Mouse (Mus musculus) fibroblast of lung, adult 2 months (primary cell): ENCODE results near the gene Zdhhc14.
"Not testable (repeated sequence)": the region's sequence is repeated elsewhere in the genome, so short reads cannot be mapped to it uniquely, and the experiment has no call there.

ENCODE experiments used
- DNase-seq: peaks from one replicate; pipeline ENCODE4 v3.0.0-alpha.2; 2011; ENCODE audit warnings: low read depth

Gene Zdhhc14

DNA sequence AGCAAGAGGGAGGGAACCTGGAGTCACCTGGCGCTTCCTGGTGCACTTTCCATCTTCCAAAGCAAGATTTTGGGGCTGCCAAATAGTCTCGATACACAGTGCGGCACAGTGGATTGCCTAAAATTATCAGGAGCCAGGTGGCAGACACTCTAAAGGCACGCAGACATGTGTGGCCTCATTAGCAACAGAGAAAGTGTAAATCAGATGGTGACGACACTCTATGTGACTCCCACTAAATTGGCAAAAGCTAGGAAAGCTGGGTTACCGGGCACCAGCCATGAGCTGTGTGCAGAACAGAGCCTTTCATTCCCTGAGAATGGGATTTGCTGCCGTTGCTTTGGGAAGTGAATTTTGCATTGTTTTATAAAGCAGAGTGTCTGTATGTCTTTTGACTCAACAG is 115.0 kb downstream of the Zdhhc14 start:
- DNase-seq: no peak

DNA sequence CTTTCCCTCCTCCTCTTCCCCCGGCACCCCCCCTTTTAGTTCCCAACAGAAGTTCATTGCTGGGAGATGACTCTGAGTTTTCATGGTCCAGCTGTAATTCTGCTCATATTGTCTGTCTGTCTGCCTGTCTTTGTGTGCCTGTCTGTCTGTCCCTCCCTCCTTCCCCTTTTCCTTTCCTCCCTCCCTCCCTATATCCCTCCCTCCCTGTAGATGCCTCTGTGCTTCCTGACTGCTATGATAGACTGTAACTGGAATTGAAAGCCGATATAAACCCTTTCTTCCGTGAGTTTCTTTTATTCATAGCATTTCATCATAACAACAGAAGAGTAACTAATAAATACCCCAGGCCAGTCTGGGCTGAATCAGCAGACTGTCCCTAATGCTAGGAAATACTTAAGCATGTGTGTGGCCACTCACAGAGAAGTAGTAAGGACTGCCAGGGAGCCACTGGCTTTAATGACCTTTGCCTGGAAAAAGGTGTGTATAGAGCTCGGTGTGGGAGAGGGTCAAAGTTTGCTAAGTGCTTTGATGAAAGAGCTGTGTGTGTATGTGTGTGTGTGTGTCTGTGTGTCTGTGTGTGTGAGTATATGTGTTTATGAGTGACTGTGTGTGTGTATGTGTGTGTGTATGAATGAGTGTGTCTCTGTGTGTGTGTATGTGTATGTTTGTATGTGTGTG is 117.7 kb downstream of the Zdhhc14 start:
- no peak for DNase-seq

DNA sequence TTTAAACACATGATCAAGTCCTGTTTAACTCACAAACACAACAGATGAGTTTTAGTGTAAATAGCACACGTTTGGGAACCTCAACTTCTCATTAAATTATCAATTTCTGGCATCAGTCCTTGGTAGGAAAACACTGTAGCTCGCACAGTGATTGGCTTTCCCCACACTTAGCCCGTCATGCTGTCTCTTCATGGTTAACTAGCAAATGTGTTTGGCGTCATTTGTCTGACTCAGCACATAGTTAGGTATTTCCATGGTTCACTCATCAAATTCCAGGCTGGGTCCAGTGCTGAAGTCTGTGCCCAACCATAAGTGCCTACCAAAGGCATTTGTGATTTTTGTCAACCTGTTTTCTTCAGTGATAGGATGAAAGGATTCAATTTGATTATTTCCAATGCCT is 119.9 kb downstream of the Zdhhc14 start:
- DNase-seq: no peak

DNA sequence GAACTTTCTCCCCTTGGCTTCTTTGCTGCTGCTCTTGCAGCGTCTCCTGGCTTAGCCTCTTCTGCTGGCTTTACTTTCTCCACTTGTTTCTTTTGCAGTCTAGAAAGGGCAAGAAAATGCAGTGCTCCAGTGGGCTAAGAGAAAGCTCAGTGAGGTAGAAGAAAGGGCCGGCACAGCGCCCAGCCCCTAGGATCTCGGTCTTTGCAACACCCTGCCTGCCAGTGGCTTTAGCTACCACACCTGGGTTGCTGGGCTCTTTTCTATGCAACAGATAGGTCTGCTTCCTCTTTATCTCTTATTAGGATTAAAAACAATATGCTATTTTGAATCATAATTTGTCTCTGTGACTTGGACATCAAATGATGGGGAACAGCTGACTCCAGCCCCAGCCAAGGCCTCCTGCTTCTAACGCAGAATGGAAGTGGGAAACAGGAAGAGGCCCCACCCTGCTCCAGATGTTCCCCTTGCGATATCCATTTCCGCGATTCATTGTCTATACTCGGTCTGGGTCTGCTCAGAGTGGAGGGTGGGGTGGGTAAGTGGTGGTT is 122.5 kb downstream of the Zdhhc14 start:
- no peak for DNase-seq

DNA sequence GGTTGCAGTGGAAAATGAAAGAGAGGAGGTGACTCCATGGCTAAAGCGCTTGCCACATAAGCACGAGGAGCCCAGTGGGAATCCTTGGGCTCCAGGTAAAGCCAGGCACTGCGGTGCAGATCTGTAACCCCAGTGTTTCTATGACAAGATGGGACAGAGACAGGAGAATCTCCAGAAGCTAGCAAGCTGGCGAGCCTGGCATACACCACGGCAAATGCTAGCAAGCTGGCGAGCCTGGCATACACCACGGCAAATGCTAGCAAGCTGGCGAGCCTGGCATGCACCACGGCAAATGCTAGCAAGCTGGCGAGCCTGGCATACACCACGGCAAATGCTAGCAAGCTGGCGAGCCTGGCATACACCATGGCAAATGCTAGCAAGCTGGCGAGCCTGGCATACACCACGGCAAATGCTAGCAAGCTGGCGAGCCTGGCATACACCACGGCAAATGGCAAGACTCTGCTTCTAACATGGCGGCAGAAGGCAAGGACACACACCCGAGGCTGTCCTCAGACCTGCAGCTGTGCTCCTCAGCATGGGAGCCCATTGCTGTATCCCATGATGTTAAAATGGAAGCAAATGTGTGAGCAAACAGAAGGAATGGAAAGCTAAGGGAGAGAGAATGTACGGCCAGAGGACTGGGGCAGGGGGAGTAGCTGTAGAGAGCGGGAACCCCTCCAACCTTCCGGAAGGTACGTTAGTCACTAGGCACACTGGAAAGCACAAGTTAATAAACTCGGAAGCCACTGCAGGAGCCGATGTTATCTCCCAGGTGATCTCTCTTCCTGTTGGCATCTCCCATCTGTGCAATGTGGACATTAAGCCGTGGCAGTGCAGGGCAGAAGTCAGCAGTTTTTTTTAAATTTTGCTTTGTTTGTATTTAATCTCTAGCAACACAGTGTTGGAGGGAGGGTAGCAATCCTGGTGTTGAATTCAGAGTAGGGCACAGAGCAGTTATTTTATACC is 129.6 kb downstream of the Zdhhc14 start:
- no peak for DNase-seq

DNA sequence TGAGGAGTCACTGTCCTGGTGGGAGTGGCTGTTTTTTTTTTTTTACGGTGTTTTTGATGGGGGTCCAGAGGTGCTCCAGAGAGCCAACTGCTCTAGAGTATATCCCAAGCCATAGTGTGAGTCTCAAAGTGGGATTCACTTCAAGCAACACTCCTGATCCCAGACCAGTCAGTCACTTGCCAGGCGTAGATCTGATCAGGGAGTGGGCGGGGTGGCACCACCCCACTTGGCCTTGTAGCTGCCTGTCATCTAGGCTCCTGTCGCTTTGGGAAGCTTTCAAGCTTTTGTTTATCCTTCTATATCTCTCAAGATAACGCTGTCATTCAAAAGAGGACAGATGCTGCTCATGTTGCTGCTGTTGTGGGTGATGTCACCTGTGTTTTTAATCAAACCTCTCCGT is 130.4 kb downstream of the Zdhhc14 start:
- DNase-seq: no peak

DNA sequence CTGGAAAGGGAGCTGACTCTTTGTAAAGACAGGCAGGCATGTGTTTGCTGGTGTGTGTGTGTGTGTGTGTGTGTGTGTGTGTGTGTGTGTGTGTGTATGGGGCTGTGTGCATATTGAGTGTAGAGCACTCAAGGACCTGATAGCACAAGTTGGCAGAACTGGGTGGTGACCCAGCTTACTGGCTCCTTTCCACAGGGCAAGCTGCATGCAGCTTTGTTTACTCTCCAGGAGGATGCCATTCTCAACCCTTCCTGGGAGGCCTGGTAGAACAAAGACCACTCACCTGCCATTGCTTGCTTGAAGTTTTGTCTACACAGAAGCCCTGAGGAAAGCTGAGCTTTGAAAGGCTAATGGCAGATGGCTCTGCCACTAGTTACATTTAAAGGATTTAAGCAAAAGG is 130.8 kb downstream of the Zdhhc14 start:
- DNase-seq: no peak

DNA sequence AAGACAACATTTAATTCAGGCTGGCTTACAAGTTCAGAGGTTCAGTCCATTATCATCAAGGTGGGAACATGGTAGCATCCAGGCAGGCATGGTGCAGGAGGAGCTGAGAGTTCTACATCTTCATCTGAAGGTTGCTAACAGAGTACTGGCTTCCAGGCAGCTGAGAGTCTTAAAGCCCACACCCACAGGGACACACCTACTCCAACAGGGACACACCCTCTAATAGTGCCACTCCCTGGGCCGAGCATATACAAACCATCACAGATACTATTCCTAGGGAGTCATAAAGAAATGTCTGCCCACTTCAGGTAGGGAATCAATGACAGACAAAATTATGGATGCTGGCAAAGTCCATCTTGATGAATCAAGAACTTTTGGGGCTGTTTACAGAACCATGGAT is 132.5 kb downstream of the Zdhhc14 start:
- not testable (repeated sequence) for DNase-seq

DNA sequence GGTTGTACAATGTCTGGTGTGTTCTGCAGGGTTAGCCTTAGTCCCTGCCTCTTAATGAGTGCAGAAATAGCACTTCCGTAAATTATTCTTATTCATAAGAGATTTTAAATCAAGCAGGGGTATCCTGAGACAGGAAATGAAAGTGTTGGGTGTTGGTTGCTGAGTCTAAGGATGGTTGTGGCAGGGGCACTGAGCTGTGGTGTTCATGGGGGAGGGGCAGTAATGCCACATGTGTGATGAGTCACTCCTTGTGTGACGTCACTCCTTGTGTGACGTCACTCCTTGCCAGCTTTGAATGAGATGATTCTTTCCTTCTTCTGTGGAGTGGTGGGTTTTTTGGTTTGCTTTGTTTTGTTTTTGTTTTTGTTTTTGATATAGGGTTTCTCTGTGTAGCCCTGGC is 134.0 kb downstream of the Zdhhc14 start:
- no peak for DNase-seq

DNA sequence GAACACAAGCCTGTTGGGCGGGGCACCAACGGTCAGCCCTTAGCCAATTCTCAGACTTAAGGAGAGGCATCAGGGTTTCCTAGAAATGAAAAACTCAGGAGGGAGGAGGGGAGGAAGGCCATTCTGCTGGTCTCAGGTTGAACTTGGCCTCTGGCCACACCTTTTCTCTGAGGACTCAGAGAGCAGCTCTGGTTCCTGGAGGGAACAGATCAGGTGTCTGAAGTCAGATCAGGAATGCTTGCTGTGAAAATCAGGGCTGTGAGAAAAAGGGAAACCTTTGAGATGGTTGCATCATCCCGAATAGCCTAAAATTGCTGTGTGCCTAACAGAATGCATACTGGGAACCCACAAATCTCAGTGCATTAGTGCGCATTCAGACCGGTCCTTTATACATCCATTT is 135.3 kb downstream of the Zdhhc14 start:
- no peak for DNase-seq

DNA sequence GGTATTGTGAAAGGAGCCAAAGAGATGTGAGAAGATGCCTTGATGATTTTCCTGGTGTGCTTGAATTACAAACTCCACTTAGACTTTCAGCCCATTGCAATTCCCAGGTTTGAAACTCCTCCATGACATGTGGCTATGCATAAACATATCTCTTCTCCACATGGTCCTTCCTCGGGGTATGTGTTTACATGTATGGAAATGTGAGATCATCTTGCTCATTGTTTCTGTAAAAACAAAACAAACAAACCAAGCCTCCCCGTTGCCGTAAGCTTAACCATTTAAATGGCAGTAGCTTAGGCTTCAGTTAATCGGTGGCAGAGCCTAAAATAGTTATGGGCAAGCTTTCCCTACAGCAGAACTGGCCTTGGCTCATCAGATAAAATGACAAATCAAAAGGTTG is 137.3 kb downstream of the Zdhhc14 start:
- no peak for DNase-seq

DNA sequence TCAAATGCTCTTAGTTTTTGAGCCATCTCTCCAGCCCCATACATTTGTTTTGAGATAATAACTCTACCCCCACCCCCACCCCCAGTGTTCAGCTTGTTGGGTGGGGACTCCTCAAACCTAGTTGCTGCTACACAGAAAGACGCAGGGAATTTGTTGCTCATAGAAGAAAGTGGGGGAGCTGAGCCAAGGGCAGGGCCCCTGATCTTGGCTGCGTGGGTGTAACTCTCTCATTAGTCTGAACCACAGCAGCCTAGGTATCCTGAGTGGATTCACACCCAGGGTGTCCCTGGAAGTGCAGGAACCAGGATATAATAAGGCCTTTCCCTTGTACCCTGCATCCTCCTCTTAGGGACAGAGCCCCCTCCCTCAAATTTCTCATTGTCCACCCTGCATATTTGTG is 142.9 kb downstream of the Zdhhc14 start:
- DNase-seq: no peak

DNA sequence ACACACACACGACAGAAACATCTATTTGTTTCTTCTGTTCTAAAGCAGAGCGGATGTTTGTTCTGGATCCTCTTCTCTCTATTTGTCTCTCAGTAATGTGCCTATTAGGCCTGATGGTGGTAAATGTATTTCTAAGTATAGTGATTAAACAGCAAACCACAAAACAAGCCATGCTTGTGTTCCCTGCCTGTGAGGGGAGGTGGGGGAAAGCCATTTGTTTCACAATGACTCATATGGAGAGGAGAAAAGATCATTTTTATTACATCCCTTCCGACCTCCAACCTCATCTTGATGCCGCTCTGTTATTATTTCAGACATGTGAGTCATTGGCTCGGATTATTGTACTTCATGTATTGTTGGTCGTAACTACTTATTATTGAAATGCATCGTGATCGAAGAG is 149.1 kb downstream of the Zdhhc14 start:
- DNase-seq: no peak

DNA sequence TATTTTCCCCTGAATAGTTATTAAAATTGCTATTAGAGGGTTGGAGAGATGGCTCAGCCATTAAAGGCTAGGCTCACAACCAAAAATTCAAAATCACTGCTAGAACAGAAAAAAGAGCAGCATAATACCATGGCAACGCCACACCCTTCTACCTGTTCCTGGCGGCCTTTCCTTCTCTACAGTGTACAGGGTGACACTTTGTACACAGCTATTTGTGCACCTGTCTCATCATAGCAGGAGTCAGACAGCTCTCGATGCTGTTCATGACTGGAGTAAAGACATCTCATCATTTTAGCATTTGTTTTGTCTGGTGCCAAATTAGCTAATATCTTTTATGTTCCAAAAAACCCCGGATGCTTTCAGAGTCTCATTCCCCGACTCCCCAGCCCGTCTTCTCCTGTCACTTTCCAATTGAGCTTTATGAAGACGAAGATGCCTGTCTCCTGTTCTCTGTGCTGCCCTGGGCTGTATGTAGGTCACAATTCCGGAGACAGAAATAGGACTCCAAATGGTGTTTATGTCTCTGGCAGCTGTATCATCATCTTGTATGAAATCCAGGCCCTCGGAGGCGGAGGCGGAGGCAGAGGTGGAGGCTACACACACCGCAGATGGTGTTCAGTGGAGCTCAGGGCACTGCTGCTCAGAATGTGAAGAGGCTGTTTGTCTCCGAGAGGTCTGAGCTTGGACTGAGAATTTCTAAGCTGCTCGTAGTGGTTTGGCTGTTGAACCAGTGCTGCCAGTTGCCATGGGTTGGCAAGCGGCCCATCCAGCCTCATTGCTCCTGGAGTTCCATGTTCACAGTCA is 150.8 kb downstream of the Zdhhc14 start:
- DNase-seq: no peak

DNA sequence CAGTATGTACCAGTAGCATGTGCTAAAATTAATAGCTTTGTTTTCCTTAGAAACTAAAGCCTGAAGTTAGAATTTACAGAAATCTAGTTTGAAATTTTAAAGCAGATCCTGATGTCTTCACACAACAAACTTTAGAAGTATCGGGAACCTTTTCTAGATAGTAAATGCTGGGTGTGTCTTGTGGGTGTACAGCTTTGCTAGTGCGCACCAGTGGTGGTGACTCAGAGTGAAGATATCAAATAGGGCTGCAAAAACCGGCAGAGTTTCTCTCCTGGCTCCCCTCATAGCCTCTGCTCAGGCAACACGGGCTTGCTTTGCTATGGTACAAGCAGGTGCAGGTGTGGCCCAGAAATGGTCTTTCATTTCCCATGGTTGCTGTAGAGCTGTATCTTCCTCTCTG is 157.8 kb downstream of the Zdhhc14 start:
- no peak for DNase-seq

DNA sequence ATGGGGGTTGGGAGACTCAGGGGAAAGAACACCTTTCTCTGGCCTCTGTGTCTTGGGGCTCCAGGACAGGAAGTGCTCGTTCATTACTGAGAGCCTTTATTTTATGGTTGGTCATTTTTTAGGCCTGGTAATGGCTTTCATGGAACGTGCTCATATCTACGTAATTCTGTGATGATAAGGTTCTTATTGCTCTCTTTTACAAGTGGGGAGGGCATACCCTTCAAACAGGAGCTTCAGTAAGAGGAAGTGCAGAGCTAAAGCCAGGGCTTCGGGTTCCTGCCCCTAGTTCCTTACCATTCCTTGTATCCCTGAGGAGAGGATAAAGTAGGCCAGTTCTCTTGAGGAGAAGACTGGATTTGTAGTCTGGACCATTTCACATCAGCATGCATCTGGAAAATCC is 158.3 kb downstream of the Zdhhc14 start:
- no peak for DNase-seq

DNA sequence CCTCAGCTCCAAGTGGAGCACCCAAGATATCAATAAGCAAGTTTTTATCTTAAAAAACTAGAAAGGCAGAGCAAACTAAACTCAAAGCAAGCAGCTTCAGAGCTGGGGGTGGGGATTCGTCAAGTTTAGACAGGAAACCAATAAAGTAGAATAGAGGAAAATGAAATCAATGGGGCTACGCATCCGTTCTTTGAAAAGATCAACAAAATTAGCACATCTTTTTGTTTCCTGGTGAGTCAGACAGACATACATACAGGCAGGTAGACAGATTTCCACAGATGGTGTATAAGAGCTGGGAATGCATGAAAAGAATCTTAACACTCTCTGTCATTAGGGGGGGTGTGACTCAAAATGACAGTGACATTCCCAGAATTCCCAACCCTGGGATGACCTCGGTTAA is 159.2 kb downstream of the Zdhhc14 start:
- no peak for DNase-seq

DNA sequence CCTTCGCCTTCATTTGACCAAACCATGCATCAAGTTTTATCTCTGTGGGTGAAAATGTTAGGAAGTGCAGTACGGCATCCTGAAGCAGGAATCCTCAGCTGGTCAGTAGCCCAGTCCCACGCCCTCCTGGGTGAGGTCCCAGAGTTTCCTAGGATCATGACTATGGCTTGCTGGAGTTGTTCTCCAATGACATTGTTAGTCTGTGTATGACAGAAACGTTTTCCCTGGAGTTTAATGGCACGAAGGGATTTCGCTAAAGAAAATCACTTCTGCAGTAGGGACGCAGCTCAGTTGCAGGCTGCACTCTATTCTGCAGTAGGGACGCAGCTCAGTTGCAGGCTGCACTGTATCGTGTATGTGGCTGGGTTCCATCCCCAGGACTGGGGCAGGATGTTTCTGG is 161.6 kb downstream of the Zdhhc14 start:
- no peak for DNase-seq

DNA sequence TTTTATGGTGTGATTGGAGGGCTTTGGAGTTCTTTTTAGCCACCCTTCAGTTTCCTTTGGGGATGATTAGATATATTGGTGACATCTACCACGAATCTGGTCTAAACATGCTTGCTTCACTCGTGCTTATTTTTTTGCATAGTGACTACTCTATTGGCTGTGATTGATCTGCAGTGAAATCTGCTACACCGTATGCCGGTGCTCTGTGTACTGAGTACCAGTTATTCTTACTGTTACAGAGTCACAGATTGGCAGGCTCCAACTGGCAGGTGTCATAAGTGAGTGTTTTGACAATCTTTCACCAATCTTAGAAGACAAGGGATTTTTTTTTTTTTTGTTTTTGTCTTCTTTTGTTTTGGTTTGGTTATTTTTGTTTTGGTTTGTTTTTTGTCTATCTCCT is 163.2 kb downstream of the Zdhhc14 start:
- DNase-seq: no peak

DNA sequence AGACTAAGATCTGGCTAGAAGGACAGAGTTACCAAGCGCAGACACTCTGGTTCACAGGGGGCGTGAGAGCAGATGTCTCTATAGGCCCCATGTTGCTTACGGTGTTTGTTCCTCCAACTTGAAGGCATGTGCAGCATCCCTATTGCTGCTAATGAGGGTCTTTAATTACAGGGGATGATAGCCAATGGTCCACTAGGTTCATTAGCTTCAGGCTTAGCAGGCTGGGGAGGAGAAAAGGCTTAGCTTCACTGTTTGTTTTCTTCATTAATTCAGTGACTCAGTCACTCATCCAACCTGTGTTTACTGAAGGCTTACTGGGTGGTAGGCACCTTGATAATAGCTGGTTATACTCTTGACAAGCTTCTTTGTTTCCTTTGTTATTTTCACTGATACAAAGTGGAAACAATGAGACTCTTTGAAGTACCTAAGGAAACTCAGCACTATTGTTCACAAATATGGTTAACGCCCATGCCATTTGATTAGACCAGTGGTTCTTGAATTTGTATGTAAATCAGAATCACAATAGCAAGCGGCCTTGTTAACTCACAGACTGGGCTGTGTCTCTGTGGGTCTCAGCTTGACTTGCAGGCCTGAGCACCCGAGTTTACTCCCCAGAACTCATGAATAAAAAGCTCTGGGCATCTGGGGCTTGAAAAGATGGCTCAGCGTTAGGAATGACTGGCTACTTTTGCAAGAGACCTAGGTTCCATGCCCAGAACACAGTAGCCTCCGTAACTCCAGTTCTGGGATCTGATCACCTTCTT is 168.1 kb downstream of the Zdhhc14 start:
- no peak for DNase-seq

DNA sequence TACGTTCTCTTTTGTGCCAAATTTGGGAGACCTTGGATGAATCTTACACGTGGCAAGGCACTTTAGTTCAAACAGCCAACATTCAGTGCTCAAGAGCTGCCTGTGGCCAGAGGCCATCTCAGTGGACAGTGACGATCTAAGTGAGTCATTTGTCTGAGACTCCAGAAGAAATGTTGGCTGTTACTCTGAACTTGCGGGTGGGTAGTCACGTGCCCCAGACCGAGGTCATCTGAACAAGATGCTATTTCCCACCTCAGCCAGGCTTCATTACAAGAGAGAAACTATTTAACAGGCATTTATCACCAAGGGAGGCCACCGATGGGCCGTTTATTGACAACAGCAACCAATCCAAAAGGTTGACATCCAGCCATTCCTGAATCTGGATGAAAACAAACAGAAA is 174.3 kb downstream of the Zdhhc14 start:
- peak; percentile 17 for DNase-seq

DNA sequence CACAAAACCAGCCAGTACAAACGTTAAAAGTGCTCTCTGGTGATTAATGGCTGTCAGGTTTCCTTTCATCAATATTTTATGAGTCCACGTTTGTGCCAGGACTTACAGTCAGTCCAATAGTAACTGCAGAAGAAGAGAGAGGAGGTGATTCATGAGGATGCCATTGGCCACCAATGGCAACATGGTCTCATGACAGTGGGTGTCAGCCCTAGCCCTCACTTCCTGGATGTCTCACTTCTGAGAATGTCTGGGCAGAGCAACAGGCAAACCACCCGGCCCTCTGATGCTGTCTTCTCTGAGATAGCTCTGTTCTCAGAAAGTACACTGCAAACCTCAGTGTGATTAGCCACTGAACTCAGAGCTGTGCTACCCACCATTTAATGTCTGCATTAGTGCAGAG is 176.1 kb downstream of the Zdhhc14 start:
- DNase-seq: peak; percentile 38
